Comparison of ENCODE assay signal across 11 mouse cellular contexts in the genomic region with DNA sequence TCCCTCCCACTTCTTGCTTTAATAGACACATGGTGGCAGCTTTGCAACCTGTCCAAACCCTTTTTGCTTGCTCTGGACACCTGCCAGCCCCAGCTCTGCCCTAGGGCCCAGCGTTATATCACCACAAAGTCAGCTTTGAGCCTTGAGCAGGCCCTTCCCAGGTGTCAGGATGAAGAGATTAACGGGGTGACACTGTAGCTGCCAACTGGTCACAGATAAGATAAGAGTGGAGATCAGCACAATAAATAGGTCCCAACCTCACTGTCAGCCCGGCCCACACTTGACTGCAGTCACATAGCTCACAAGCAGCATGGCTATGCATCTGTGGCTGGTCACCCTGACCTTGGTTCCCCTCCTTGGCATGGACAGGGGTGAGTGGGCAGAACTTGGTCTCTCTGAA. TPM values are rescaled to one million over a fixed set of nuclear protein-coding genes. Genes with fewer than 3 reads are reported as not detected.
A peak's percentile ranks its signal among the peaks of the same experiment; 100 is the strongest.
DNase-seq lines count a peak whose midpoint lies in the region; ATAC-seq and TF ChIP-seq lines count a peak whose summit lies in the region.
"Had no signal": no experiment of that assay in that cellular context is flagged by ENCODE, and none has a peak within 500 bp of the region (broad histone marks: within the 10 kb centered on the region; RNA-seq: fewer than 3 reads in every experiment).

A gene (plus strand): TSS at position 268 of the 400 bp plus-strand sequence.

- 65% methylated on average over 3 of the region's 3 CpGs for WGBS in midbrain, postnatal 0 days

- peaks cover 4% of the 10 kb centered on the region for H3K27me3 ChIP-seq in myocyte (ENCODE audit: control insufficient read depth, insufficient read depth, insufficient read length)
- H3K27me3 ChIP-seq in midbrain, postnatal 0 days (ENCODE audit: insufficient read depth, low read length) = no peaks in the 10 kb centered on the region
- H3K27me3 ChIP-seq: hindbrain, embryonic 13.5 days had no signal

- ATAC-seq in midbrain, postnatal 0 days (ENCODE audit: low FRiP score) = no peak

- DNase-seq in left cerebral cortex, adult 2 months (ENCODE audit: extremely low spot score in 1 of 2, low spot score in 2 of 2) = no peak
- DNase-seq in left cerebral cortex, postnatal 14 days (ENCODE audit: low spot score in 2 of 2) = no peak
- DNase-seq in gonadal fat pad, adult 2 months (ENCODE audit: low read depth) = no peak
- DNase-seq in kidney, postnatal 14 days = peak; percentile 27
- DNase-seq in frontal cortex, postnatal 36 days (ENCODE audit: low spot score in 2 of 2) = no peak
- DNase-seq in midbrain, postnatal 0 days (ENCODE audit: low spot score) = no peak
- DNase-seq in urinary bladder, postnatal 36 days (ENCODE audit: low spot score in 2 of 2) = no peak

- H3K27ac ChIP-seq in left cerebral cortex, adult 2 months = peak within 1 kb of the TSS; percentile 17; the same call in 1 of the 2 replicates
- H3K27ac ChIP-seq in midbrain, postnatal 0 days (ENCODE audit: low read depth, low read length) = no peak within 1 kb of the TSS
- H3K27ac ChIP-seq: hindbrain, embryonic 13.5 days; limb, embryonic 10.5 days had no signal

- no peaks in the 10 kb centered on the region for H3K4me1 ChIP-seq in midbrain, postnatal 0 days (ENCODE audit: insufficient read depth, low read length)
- H3K4me1 ChIP-seq: hindbrain, embryonic 13.5 days; limb, embryonic 10.5 days had no signal

- no peaks in the 10 kb centered on the region for H3K36me3 ChIP-seq in myocyte (ENCODE audit: control insufficient read depth, insufficient read depth)
- no peaks in the 10 kb centered on the region for H3K36me3 ChIP-seq in midbrain, postnatal 0 days (ENCODE audit: insufficient read depth, low read length)
- H3K36me3 ChIP-seq: hindbrain, embryonic 13.5 days; limb, embryonic 10.5 days had no signal

- no peak within 1 kb of the TSS for H3K9ac ChIP-seq in midbrain, postnatal 0 days (replicated peaks; ENCODE audit: low read length, poor library complexity, severe bottlenecking)
- H3K9ac ChIP-seq: hindbrain, embryonic 13.5 days had no signal

- H3ac ChIP-seq in myocyte (ENCODE audit: control insufficient read depth, insufficient read length) = no peak within 1 kb of the TSS

- no peaks in the 10 kb centered on the region for H3K9me3 ChIP-seq in midbrain, postnatal 0 days (ENCODE audit: low read length)
- H3K9me3 ChIP-seq: hindbrain, embryonic 13.5 days; limb, embryonic 10.5 days had no signal

- H3K4me2 ChIP-seq in myocyte (ENCODE audit: low read depth) = peak within 1 kb of the TSS; percentile 31
- no peak within 1 kb of the TSS for H3K4me2 ChIP-seq in midbrain, postnatal 0 days (ENCODE audit: low read depth, low read length, poor library complexity, severe bottlenecking)
- H3K4me2 ChIP-seq: hindbrain, embryonic 13.5 days had no signal

- TF ChIP-seq POLR2A in myocyte (IDR thresholded peaks at IDR 0.05; ENCODE audit: insufficient read length, low read depth) = no peak

- intact Hi-C loops in left cerebral cortex, adult 2 months (cut with DNase I) = loop anchor here (2.0 kb wide), 1 partner anchor 33 kb away; no protein-coding TSS in a partner anchor
- intact Hi-C loops in left cerebral cortex, postnatal 14 days (cut with DNase I) = no loop called here

- no peak within 1 kb of the TSS for H3K4me3 ChIP-seq in left cerebral cortex, adult 2 months
- H3K4me3 ChIP-seq in myocyte = no peak within 1 kb of the TSS
- H3K4me3 ChIP-seq in midbrain, postnatal 0 days (ENCODE audit: low read depth, low read length) = no peak within 1 kb of the TSS
- H3K4me3 ChIP-seq: hindbrain, embryonic 13.5 days; limb, embryonic 10.5 days had no signal

- no peaks in the 10 kb centered on the region for H3K79me2 ChIP-seq in myocyte (ENCODE audit: control insufficient read depth, insufficient read depth)

- TF ChIP-seq CTCF in left cerebral cortex, adult 2 months (IDR thresholded peaks at IDR 0.05) = no peak
- TF ChIP-seq CTCF in midbrain, postnatal 0 days (IDR thresholded peaks at IDR 0.05) = no peak

TF ChIP-seq in myocyte, 11 proteins besides CTCF, POLR2A, EP300 and RAD21:
- no peak for TF ChIP-seq CEBPB (IDR thresholded peaks at IDR 0.05; ENCODE audit: insufficient read depth, poor library complexity, severe bottlenecking)
- TF ChIP-seq MAX (IDR thresholded peaks at IDR 0.05; ENCODE audit: low read depth) = no peak
- no peak for TF ChIP-seq USF1 (IDR thresholded peaks at IDR 0.05; ENCODE audit: low read depth)
- no peak for TF ChIP-seq POLR2AphosphoS2 (IDR thresholded peaks at IDR 0.05; ENCODE audit: insufficient read length, low read depth)
- TF ChIP-seq TCF12 (IDR thresholded peaks at IDR 0.05; ENCODE audit: insufficient read depth, poor library complexity, severe bottlenecking) = peak; percentile 7
- peak in 2 of 3 experiments; percentile 28 to 63 for TF ChIP-seq MYOG (IDR thresholded peaks at IDR 0.05; ENCODE audit: control insufficient read depth in 1 of 3, insufficient read depth in 1 of 3, insufficient read length in 2 of 3, low read depth in 2 of 3)
- TF ChIP-seq E2F4 (IDR thresholded peaks at IDR 0.05; ENCODE audit: insufficient read depth) = no peak
- no peak for TF ChIP-seq REST (IDR thresholded peaks at IDR 0.05; ENCODE audit: insufficient read depth, insufficient read length)
- TF ChIP-seq MYOD1 (IDR thresholded peaks at IDR 0.05; ENCODE audit: control insufficient read depth in 1 of 3, insufficient read length in 2 of 3, low read depth in 2 of 3) = peak in 1 of 3 experiments; percentile 73
- no peak for TF ChIP-seq TCF3 (IDR thresholded peaks at IDR 0.05; ENCODE audit: insufficient read length, low read depth)
- no peak for TF ChIP-seq SRF (IDR thresholded peaks at IDR 0.05; ENCODE audit: control insufficient read depth, insufficient read length, low read depth)

RNA-seq across cellular contexts. Expression of the gene that starts here (rescaled TPM):
- total RNA-seq in left cerebral cortex, adult 2 months (2021) = not detected
- total RNA-seq in left cerebral cortex, postnatal 14 days (2021) = not detected
- polyA plus RNA-seq in gonadal fat pad, adult 2 months (2012; rRNA removed) = 10.0 and 20.8 TPM in 2 replicates
- polyA plus RNA-seq in myocyte (2012; fragmentation: generic; extraction: Trizol) = 12.5 TPM
- total RNA-seq in midbrain, postnatal 0 days (2014; rRNA removed) = not detected in 2 replicates
- not detected in 2 replicates for polyA plus RNA-seq in midbrain, postnatal 0 days (2015; fragmentation: Nextera tagmentation; extraction: Ambion mirVana)
- polyA plus RNA-seq: embryonic facial prominence, embryonic 14.5 days; hindbrain, embryonic 13.5 days; limb, embryonic 10.5 days had no signal

Comparison
In these comparisons a context has a peak if more than half of its experiments do, and no peak if none do; other contexts are left out.
1. RNA of the gene that starts here (polyA plus RNA-seq): 10.0 to 20.8 TPM in gonadal fat pad, adult 2 months and 12.5 TPM in myocyte (single experiment); not detected in midbrain, postnatal 0 days; every median in the first group is over 10 times any median in the second.